Mouse (Mus musculus): Measurements from ENCODE around the gene Usp35.
A peak's percentile ranks its signal among the peaks of the same experiment; 100 is the strongest.

Gene Usp35

GRCm38 (mm10) chr7:97346822-97347166, 15.0 kb upstream of the Usp35 start:
- no peak for DNase-seq (ENCODE audit: extremely low spot score, low spot score)

DNA sequence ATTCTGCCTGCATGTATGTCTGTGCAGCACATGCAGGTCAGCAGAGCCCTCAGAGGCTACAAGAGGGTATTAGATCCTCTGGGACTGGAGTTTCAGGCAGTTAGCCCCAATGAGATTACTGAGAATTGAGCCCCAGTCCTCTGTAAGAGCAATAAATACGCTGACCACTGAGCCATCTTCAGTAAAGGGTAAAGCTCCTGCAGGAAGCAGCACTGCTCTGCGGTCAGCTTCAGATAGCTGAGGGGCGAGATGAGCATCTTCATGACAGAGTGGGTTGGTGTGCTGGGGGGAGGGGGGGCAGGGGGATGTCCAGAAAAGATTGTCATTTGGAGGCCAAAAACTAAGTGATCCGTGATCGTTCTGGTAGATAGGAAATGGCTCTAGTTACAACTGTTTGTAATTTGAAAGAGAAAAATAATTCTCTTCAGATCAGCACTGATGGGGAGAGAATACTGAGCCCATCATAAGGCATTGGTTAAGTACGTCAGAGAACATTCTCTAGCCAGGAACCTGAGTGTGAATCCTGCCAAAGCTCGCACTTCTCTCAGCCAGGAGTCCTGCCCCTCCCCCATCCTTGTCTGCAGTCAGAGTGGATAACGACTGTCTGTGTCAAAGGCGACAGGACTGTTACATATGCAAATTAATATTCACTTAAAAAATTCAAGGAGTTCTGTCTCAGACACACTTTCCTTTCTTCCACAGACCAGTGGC, 14.4 kb upstream of the Usp35 start:
- DNase-seq (ENCODE audit: extremely low spot score, low spot score): no peak

DNA sequence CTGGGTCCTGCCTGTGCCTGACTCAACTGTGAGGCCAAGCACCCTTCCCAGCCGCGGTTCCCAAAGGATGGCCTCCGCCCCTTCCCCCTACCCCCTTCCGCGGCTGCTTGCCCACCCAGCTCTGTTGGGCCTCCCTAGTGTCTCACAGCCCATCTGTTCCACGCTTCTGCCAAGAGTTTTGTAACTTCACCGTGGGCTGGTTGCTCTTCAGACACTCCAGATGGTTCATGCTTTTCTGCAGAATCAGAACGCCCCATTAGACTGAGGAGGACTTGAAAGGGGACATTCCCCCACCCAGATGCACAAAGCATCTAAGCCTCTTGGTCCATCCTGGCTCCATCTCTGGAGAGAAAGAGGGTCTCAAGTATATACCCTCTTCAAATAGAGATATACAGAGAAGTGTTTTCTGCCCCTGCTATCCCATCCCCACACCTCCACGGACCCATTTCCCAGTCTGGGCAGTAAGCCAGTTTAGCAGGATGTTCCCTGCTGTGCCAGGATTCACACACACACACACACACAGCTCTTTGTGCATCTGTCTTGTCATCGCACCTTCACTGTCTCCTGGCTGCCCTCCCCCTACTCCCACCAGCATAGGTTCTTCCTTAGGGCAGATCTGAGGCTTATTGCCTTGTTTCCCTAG, 13.5 kb upstream of the Usp35 start:
- DNase-seq (ENCODE audit: extremely low spot score, low spot score): no peak

DNA sequence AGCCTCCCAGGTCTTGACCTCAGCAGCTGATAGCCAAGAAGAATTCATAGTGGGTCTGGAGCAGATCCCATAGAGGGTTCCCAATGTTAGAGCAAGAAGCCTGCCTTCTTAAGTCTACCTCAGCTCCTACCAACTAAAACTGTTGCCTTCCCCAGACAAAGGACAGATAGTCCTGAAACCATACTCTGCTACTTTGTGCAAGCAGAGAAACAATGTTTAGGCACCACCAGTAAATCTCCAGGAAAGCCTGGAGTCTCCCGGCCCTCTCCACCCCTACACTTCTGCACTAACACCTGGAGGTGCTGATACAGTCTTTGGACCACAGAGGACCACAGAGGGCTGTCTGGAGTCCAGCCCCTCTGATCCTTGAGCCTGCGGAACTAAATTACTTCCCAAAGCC, 12.8 kb upstream of the Usp35 start:
- no peak for DNase-seq (ENCODE audit: extremely low spot score, low spot score)

GRCm38 (mm10) chr7:97342961-97343360, 11.1 kb upstream of the Usp35 start:
- no peak for DNase-seq (ENCODE audit: extremely low spot score, low spot score)

- no peak for DNase-seq (ENCODE audit: extremely low spot score, low spot score)
These were observed 9.4 kb upstream of the Usp35 start for GRCm38 (mm10) chr7:97340907-97341849.

DNA sequence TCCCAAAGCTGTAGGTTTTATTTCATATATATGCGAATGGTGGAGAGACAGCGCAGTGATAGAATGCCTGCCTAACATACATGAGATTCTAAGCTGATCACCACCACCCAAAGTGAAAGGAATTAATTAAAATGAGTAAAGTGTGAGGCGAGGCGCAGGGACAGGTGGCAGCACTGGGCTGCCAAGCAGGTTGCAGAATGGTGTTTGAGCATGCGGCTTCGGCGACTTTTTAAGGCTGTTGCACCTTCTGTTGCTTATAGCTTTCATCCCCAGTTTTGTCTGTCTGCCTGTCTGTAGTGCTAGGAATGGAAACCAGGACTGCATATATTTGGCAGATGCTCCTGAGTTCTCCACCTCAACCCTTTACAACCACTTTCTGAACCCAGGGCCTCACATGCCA, 7.8 kb upstream of the Usp35 start:
- DNase-seq (ENCODE audit: extremely low spot score, low spot score): no peak

GRCm38 (mm10) chr7:97338593-97338992, 6.8 kb upstream of the Usp35 start:
- no peak for DNase-seq (ENCODE audit: extremely low spot score, low spot score)

GRCm38 (mm10) chr7:97336678-97337077, 4.9 kb upstream of the Usp35 start:
- DNase-seq (ENCODE audit: extremely low spot score, low spot score): no peak

GRCm38 (mm10) chr7:97334406-97334805, 2.6 kb upstream of the Usp35 start:
- no peak for DNase-seq (ENCODE audit: extremely low spot score, low spot score)

DNA sequence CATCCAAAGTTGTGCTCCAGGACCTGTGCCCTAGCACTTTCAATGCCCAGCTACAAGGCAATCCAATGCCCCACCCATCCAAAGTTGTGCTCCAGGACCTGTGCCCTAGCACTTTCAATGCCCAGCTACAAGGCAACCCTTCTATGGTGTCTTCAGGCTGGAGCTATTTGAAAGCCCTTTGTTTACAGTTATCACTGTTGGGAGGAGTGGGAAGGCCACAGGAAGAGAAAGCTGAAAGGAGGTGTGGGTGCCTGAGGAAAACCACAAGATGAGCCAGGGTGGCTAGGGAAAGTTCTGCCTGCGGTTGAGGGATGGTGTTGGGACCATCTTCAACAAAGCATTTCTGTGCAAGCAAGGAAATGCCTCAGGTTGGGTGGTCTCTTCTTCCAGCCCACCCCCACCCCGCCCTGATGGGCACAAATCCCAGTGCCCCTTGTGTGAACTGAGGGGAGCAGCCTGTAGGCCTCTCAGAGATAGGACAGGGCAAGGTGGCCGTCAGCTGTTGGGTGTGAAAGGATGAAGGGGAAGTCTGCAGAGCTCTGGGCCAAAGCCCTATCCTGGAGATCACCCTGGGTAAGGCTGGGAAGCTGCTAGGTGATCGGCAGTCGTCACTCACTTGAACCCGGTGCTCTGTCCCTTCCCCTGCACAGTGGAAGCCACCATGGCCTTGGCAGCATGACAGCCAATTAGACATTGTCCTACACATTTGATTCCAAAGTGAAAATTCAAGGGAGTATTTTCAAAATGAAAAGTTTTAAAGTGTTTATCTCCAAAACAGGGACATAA, 1.5 kb upstream of the Usp35 start:
- DNase-seq (ENCODE audit: extremely low spot score, low spot score): no peak

- no peak for DNase-seq (ENCODE audit: extremely low spot score, low spot score)
These were observed 834 bp upstream of the Usp35 start for GRCm38 (mm10) chr7:97332667-97333041.

- no peak for DNase-seq (ENCODE audit: extremely low spot score, low spot score)
These were observed 732 bp downstream of the Usp35 start for GRCm38 (mm10) chr7:97330931-97331645.

GRCm38 (mm10) chr7:97329676-97330075, 2.1 kb downstream of the Usp35 start:
- no peak for DNase-seq (ENCODE audit: extremely low spot score, low spot score)

DNA sequence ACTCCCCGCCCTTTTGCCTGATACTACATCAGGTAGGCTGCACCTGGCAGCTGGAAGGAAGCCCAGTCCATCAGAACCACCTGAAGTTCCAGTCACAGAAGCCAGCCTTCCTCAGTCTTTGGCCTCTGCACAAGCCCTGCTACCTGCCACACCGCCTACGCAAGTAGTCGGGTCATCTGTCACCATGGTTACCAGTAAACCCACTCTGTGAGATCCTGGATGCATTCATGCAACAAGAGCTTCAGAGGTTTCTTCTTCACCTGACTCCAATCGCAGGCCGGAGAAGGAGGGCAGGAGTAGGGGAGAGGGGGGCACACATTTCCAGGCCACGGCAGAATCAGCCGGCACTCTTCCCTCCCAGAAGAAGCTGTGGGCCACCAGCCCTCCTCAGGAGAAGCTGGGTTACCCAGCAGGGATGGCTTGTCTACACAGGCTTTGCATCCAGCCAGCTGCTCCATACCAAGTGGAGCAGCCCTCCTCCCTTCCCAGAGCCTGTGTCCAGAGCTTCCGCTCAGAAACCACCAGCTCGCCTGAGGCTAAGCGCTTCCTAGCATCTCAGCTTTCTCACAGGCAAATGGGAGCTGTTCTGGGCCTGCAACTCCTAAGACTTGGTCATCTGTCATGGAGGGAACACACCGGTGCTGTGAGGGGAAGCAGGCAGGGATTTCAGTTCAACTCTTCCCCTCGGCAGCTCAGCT, 2.8 kb downstream of the Usp35 start:
- DNase-seq (ENCODE audit: extremely low spot score, low spot score): no peak

- DNase-seq (ENCODE audit: extremely low spot score, low spot score): no peak
These were observed 4.4 kb downstream of the Usp35 start for GRCm38 (mm10) chr7:97327376-97327775.

DNA sequence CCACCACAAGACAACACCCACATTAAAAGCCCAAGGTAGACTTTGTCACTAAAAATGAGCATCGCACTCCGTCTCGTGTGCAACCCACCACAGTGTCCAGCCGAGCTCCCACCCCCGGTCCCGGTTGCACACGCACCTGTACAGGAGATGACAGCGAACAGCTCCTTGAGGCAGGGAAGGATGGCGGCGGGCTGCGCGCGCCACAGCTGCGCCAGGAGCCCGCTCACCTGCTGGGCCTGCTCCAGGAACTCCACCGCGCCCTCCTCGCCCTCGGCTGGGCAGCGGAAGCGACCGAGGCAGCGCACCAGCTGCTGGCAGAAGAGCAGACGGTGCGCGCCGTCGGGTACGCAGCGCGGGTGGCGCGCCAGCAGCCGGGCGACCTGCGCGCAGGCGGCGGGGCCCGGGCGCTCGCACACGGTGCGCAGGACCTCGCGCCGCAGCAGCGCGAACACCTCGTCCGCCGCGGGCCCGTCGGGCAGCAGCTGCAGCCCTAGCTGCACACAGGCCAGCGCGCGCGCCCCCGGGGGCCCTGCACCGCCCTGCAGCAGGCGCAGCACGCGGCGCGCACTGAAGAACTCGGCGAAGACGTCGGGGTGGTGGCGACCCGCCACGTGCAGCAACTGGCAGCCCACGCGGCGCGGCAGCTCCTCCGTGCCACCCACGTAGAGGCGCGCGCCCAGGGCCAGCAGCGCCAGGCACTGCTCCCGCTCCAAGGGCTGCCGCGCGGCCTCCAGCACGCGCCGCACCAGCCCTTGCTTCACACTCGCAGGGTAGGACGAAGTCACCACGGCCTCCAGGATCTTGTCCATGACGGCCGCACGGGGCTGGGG, 6.4 kb downstream of the Usp35 start:
- DNase-seq (ENCODE audit: extremely low spot score, low spot score): peak; percentile 35

DNA sequence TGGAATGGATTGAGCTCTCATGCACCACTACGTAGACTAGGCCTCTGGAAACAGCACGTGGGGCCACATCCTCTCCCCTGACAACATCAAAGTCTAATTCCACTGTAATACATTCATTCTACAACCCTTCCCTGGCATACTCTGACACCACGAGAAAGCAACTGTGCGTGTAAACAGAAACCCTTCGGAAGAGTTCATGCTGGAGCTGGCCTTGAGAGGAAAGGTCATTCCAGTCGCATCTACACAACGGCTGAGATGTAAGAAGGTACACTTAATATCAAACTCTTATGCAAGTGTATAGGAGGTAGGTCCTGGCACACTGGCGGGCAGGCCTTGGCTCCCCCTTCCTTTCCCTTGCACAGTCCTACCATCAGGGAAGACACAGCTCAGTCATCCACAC, 7.5 kb downstream of the Usp35 start:
- no peak for DNase-seq (ENCODE audit: extremely low spot score, low spot score)

- no peak for DNase-seq (ENCODE audit: extremely low spot score, low spot score)
These were observed 14.1 kb downstream of the Usp35 start for GRCm38 (mm10) chr7:97317706-97318105.
